Mouse (Mus musculus): ENCODE data around the gene Hsp90ab1.

DNA sequence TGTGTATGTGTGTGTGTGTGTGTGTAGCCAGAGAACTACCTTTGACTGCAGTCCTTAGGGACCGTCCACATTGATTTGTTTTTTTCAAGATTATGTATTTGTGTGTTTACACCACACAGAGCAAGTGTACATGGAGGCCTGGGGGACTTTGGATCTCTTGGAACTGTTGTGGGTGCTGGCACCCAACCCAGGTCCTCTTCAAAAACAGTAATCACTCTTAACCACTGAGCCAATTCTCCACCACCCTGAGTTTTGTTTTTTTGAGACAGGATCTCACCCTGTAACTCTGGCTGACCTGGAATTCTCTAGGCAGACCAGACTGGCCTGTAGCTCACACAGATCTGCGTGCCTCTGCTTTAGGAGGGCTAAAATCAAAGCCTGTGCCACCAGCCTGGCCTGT, 25.3 kb upstream of the Hsp90ab1 start:
- TF ChIP-seq POLR2A (IDR thresholded peaks at IDR 0.05; ENCODE audit: low read depth, low read length) (no peak), CTCF (IDR thresholded peaks at IDR 0.05; ENCODE audit: extremely low read depth, insufficient read depth, insufficient read length, insufficient replicate concordance) (no peak)

Data from spleen, adult 2 months (tissue).